Mouse (Mus musculus) hematopoietic stem cell, adult 5-6 weeks (primary cell): ENCODE measurements at regions not wholly inside any gene's neighbourhood (a gene's known extent, or its start where the extent isn't known, plus 50 kb on each side); places are given as distances from the start of the nearest gene placed in this dataset.

Source experiments
- ATAC-seq, 2 experiments: fragments of 125-278 bp in 1 of 2; replicated peaks in 1 of 2; 2 replicates each; pipeline ENCODE4 v1.8.0; 2016 to 2017; ENCODE audit warnings: inconsistent platforms in 2 of 2, mild to moderate bottlenecking in 2 of 2, moderate number of reproducible peaks in 2 of 2, low read depth in 1 of 2, moderate TSS enrichment in 1 of 2; ENCODE audit not compliant: low FRiP score in 2 of 2, poor library complexity in 2 of 2, severe bottlenecking in 2 of 2, insufficient read depth in 1 of 2, low TSS enrichment in 1 of 2

DNA sequence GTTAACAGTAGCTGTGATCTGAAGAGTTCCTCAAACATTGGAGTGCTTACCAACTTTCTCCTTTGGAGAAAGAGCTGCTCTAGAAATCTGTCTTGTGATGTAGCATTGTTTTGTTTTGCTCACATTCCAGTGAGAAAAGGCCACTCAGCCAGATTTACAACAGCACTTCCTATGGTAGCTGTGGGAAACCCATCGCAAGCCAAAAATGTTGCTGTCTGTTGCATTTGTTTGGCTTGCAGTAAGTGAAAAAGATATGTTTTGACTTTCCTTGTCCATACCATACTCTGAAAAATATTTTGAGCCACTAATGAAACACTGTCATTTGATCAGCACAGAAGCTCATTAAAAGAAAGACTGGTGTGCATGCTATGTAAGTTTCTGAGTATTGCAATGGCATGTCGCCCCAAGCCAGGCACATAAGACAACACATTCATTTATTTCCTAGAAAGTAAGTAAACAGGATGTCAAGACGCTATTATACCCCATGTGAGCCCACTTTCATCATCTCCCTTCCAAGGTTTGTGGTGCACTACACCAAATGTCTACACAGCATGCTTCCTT is 66.2 kb downstream of the Car2 start:
- no peak for ATAC-seq

DNA sequence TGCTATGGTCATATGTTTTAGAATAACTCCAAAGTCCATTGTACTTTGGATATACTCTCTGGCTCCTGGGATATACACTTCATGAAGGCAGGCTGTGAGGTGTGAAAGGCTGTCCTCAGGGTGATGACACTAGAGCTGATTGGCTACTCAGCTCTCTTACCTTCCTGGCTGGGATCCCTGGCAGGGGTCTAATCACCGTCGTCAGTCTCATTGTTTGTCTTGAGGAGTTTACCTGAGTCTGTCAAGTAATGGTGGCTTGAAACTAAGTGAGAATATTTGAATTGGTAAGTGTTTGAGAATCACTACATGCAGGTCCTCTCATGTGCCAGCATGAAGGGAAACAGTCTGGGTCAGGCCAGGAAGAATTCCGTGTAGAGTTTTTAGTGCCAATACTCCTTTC is 66.9 kb downstream of the Car2 start:
- no peak for ATAC-seq

DNA sequence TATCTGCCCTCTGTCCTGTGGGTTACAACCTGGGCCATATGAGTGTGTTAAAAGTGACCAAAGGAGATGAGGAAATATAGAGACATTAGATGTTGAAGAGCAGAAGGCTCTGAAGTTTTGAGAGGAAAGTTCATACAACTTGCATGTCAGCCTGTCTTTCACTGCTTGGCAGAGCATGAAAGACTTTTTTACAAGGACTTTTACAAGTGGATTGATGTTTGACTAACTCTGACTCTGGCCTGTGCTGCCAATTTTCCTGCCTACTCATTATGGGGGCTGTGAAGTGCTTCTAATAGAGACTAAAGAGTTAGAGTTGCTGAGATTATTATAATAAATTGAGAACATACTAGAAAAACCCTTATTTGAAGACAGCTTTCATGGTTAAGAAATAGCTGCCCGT is 71.4 kb downstream of the Car2 start:
- ATAC-seq = no peak

DNA sequence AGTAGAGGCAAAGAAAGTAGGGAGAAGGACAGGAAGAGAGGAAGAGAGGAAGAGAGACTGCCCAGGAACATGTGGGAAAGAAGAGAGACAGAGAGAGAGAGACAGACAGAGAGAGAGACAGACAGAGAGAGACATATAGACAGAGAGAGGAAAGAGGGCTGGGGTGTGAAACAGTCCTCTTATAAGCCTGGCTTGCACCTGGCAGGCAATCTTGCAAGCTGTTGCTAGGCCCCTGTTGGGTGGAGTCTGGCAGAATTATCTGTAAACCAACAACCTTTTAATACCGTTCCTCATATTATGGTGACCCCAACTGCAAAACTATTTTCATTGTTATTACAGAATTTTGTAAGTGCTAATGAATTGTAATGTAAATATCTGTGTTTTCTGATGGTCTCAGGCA is 72.2 kb downstream of the Car2 start:
- no peak for ATAC-seq

DNA sequence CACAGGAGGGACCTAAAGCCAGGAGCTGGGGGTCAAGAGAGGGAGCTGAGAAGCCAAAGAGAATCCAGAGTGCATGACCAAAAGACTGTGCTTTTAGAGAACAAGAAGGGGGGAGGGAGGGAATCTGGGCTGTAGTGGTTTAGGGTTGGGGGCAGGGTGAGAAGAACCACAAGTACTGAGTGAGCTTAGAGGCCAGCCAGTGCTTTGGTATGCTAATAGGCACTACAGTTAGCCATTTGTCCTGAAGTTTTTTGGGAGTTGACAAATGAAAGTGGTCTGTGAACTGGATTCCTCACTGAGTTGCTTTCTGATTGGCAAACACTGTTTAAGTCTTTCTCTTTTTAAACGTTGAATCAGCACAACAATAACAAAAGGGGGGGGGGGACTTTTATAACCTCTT is 73.5 kb downstream of the Car2 start:
- ATAC-seq = peak; percentile 78 to 90

DNA sequence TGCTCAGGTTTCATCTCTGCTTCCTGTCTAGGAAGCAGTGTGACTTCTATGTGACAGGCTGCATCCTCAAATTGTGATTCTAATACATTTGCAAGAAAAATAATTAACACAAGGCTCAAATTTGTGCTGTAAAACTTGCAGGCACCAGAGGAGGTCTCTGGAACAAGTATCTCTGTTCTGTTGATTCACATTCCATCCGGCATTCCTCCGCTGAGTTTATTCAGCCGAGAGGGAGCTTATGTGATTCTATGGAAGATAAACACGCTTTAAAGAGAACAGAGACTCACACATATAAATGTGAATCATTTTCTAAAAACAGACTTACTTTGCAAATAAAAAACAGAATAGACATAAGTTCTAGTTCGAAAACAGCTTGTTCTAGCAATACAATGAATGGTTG is 78.7 kb downstream of the Car2 start:
- no peak for ATAC-seq

DNA sequence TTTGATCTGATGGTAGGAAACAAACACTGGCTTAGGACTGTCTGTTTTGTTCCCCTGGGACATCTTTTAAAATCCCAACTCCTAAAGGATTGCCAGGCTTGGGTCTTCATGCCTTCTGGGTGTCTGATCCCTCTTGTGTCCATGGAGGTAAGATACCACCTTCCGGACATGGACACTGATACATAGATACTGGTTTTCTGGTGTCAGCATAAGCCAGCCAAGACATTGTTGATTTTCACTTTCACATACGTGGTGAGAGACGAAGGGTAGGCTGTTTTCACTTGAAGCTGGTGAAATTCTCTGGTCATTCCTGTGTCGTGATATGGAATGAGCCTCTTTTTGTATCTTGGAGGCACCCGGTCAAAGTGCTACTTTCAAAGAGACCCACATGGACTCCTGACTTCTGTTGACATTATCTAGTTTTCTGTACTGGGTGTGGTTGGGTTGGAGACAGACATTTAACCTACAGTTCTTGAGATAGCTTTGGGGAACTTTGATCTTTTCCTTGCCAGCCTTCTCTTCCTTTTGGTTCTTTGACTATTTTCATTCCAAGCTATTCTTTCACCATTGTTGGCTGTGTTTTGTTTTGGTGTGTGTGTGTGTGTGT is 79.5 kb downstream of the Car2 start:
- no peak for ATAC-seq

DNA sequence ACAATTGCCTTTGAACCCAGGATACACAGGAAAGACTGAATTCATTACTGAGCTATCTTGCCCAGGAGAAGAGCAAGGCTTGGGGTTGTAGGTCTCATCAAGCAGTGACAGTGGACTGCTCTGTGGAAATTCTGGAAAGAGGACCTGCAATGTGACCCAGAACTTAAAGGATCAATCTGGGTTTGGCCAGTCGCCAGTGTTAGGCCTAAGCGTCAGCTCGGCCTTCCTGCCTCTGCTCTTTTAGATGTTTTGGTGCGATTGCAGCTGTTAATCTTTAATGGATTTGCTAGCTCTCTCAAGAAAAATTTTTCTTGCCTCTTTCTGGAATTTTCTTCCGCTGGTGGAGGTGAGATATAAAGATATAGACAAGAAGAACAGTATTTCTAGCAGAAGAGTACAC is 81.2 kb downstream of the Car2 start:
- no peak for ATAC-seq

DNA sequence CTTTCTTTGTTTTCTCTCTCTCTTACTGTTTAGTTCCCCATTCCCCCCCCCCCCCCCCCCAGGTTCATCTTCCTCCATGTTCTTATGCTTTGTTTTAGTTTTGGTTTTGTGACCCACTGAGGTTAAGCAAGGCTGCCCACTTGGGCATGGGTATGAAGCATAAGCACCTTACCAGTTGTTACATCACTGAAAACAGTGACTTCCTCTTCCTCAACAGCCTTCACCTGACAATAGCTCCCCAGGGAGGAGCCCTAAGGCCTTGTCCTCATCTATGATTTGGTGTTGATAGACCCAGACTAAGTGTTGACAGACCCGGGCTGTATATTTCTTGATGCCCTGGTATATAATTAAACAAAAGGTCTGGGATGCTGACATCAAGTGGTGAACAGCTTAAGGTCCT is 82.3 kb downstream of the Car2 start:
- ATAC-seq = peak in 1 of 2 experiments; percentile 29; a peak in 1 of 4 replicates

DNA sequence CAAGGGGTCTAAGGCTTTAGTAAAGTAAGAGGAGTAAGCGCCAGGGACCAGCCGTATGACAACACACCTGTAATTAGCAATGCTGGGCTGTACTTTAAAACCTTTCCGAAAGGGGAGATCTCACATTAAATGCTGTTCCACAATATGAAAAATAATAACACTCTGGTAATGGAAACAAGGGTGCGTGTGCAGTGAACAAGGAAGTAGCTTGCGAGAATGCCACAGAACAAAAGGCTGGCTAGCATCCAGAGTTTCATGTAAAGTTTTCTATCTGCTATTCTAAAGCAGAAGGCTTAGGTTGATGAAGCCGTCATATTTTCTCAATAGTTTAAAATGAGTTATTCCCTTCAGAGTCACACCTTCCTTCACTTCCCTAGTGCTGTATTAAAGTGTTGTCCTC is 83.6 kb downstream of the Car2 start:
- ATAC-seq = peak; percentile 43 to 62; a peak in 3 of 4 replicates

DNA sequence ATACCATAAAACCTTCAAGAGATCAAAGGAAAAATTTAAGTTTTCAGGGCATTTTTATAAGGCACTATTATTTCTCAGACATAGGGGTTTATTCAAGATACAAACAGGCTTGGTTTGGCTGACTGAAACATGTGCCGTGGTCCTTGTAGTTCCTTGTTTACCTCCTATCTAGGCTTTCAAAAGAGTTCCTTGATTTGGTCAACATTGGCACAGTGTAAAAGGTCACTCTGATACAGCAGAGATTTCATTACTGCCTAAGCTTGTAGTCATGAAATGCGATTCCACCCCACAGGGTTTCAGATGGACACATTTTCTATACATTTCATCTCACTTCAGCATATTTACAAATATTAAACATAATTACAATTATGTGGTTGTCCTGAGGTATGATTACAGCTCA is 85.6 kb downstream of the Car2 start:
- ATAC-seq = no peak

DNA sequence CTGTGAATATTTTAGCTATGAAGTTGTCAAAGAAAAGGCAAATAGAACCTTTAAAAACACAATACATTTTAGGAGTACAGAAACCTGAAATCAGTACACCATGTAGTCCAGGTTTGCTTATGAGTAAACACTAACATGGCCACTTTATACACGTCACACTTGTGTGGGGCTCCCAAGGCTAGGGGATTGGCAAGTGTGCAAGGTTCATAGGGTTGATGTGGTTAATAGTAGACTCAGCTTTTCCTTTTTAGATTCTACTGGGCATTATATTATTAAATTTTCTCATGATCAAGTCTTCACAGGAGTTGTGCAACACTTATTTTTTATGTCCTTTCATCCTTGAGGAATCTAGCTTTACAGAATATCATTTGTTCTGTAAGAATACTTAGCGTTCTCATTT is 88.7 kb downstream of the Car2 start:
- ATAC-seq = no peak

DNA sequence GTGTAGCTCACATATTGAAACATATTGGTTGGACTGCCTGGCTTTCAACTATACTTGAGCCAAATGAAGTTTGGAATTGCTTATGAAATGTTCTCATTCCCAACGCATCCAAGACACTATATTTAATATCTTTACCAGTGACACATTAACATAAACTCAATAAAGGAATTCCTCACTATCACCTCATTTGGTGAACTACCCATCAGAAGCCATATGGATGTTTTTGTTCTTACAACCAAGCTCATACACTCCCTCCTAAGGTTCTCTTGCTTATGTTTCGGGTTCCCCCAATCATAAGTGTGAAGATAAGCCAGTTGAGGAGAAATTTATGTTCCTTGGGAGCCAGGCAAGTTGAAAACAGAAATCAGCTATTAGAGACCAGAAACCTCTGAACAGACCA is 89.1 kb downstream of the Car2 start:
- no peak for ATAC-seq

DNA sequence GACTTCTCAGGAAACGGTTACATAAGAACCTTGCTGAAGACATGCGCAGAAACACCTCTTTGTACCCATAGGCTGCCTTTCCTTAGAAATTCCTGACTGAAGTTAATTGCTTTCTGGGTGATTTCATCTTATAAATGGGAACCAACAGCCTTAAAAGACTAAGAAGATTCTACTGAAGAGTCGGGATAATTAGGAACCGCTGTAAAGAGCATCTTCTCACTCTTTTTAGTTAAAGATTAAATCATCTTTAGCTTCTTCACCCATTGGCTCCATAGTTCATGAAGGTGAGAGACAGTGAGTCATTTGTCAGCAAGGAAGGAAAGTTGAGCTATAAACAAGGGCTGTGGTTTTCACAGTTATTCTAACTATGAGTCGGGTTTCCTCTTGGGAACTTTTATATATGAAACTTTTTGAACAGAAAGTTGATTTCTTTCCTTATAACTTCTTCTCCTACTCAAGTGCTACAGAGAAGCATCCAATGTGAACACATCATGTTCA is 93.1 kb downstream of the Car2 start:
- ATAC-seq = 0 out of 4 replicates have a peak, but pooled peaks of 1 of the 2 experiments have one; percentile 37

DNA sequence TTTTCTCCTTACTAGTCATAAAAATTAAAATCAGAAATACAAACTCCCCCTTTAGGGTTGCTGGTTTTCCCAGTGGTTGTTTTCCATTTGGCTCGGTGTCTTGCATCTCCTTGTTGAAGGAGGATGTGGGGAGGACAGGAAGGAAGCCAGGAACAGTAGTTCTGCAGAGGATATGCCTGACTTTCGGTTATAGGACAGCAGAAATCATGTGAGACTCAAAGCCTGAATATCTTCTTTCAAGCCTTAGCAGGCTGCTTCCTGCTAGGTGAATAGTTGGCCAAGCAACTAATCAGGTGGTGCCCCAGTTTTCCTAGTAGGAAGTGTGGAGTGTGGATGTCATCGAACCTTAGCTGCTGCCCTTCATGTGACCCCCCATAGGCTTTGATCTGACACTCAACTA is 103.6 kb downstream of the Car2 start:
- ATAC-seq = peak; percentile 42 to 62

DNA sequence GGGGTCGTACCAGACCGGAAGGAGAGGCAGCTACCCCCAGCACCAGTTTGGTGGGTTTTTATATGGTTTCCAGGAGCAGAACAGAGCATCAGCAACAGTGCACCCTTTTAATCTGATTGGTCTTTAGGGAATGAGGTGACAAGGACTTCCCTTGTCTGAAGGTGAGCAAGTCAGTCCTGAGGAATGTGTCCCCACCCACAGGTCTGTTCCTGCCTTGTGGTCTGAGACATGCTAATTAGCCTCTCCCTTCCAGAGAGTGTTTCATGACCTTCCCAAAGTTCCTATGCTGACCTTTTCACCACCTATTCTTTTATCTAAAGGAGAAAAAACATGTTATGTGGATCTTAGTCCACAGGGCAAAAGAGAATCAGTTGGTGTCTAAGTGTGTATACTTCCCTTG is 107.9 kb downstream of the Car2 start:
- ATAC-seq = no peak

DNA sequence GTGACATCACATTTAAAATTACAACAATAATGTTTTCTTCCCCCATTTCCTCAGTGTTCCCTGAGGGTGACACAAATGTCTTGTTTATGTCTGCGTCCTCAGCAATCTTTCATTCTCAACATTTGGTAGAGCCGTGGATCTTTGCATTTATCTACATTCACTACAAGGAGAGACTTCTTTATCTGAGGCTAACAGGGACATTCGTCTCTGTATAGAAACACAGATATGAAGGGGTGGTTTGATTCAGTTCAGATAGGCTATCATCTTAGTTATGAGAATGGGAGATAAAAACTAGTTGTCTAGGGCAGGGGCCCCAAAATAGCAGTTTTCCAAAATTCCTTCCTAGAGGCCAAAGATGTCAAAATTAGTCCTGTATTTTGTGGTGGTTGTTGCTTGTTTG is 111.2 kb downstream of the Car2 start:
- no peak for ATAC-seq

DNA sequence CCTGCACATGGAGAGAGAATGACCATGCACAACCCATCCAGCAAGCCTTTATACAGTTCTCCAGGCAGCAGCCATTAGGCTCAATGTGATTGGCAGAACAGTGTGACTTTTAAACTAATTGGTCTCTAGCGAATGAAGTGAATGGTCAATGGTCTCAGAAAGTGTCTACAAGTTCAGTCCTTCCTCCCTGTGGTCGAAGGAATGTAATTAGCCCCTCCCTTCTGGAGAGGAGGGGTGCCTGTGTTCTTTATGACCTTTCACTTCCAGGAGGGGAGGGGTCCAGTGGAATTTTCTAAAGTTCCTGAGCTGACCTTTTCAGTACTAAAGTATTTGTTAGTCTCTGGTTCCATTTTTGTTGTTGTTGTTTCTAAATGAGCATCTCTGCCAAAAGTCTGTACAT is 112.4 kb downstream of the Car2 start:
- no peak for ATAC-seq

DNA sequence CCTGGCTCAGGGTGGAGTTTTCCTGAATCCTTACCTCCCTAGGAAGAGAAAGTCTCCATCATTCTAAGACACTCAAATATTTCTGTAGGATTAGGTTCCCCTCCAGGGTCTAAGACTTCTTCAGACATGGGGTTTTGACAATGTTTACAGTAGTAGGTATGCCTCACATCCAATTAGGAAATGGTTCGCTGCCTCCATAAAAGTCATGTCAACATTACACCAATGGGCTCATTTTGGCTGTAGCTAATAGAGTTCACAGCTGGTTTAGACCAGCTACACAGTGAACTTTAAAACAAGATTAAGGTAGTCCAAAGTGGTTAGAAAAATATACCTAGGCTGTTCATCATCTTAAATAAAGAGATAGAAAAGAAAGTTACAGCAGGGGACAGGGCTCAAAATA is 113.3 kb downstream of the Car2 start:
- ATAC-seq = no peak
